Mouse (Mus musculus) stomach, postnatal 0 days (tissue): ENCODE measurements around the gene Ssxb2. TPM values are rescaled to one million over a fixed set of nuclear protein-coding genes. Genes with fewer than 3 reads are reported as not detected.
"Not testable (repeated sequence)": the region's sequence is repeated elsewhere in the genome, so short reads cannot be mapped to it uniquely, and the experiment has no call there.

Experiments
- ATAC-seq: fragments of 200-750 bp; cut with Nextera tagmentation; 2 replicates; pipeline ENCODE4 v1.8.0; 2017; ENCODE audit not compliant: low FRiP score, low TSS enrichment
- DNase-seq: peaks from one replicate; pipeline ENCODE4 v3.0.0-alpha.2; 2016; ENCODE audit warnings: low spot score
- H3K27ac ChIP-seq: fragments of 300-500 bp; sonication (generic); replicated peaks from 2 replicates; pipeline ENCODE4 v1.5.1; 2014; ENCODE audit warnings: mild to moderate bottlenecking, control low read depth
- H3K27me3 ChIP-seq: fragments of 300-500 bp; sonication (generic); 2 replicates; pipeline ENCODE4 v1.6.1; 2014; ENCODE audit warnings: low read length; ENCODE audit not compliant: control insufficient read depth, insufficient read depth
- H3K36me3 ChIP-seq: fragments of 300-500 bp; sonication (generic); 2 replicates; pipeline ENCODE4 v1.6.1; 2014; ENCODE audit warnings: low read length, mixed read lengths; ENCODE audit not compliant: control insufficient read depth, insufficient read depth
- H3K4me1 ChIP-seq: fragments of 300-500 bp; sonication (generic); replicated peaks from 2 replicates; pipeline ENCODE4 v1.6.1; 2014; ENCODE audit warnings: antibody characterized with exemption; ENCODE audit not compliant: control insufficient read depth, insufficient read depth
- H3K4me2 ChIP-seq: fragments of 300-500 bp; sonication (generic); replicated peaks from 2 replicates; pipeline ENCODE4 v1.6.1; 2014; ENCODE audit warnings: low read depth, mild to moderate bottlenecking, control low read depth, moderate library complexity
- H3K4me3 ChIP-seq: fragments of 300-500 bp; sonication (generic); 2 replicates; pipeline ENCODE4 v1.5.1; 2014; ENCODE audit warnings: low read depth, low read length, control low read depth
- H3K9ac ChIP-seq: fragments of 300-500 bp; sonication (generic); 2 replicates; pipeline ENCODE4 v1.6.1; 2014; ENCODE audit warnings: mild to moderate bottlenecking, low read length, control low read depth, mixed read lengths
- H3K9me3 ChIP-seq: fragments of 300-500 bp; sonication (generic); 2 replicates; pipeline ENCODE4 v1.6.1; 2016; ENCODE audit warnings: low read length; ENCODE audit not compliant: control insufficient read depth
- WGBS: fragments of 180-500 bp; shearing (Covaris S2); extraction: QIAGEN DNeasy Blood & Tissue Kit; methylation state at CpG from one replicate; pipeline ENCODE4 v1.1.7; 2014; 5-methylcytosine and 5-hydroxymethylcytosine counted together
- polyA plus RNA-seq: library from polyadenylated mRNA; unstranded; fragments of >200 nt; fragmentation: Nextera tagmentation; extraction: Ambion mirVana; gene quantifications from 2 replicates; pipeline ENCODE4 v1.2.1, GENCODE M21; 2015

Ssxb2 gene
- not detected in 2 replicates for polyA plus RNA-seq

DNA sequence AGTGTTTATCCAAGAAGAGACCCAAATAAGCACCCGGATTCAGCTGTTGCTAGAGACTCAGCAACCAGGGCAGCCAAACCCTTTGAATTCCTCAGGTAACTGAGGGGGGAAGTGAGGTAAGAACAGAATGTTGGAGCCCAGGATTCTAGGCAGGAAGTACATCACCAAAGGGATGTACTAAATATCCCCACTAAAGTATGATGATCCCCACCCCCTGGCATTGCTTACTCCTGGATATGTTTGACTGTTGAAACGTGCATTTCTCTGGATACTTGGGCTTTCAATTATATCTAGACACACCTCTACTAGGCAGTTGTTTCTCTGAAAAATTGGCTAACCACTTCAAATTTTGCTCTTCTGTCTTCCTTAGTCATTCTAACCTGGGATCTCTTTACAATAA lies at the start of gene Ssxb2:
Gene Ssxb2 (minus strand): TSS at position 101 of the 400 bp plus-strand sequence.
- not testable (repeated sequence) for H3K9ac ChIP-seq, H3K27ac ChIP-seq, H3K4me1 ChIP-seq, DNase-seq, H3K4me2 ChIP-seq, ATAC-seq, H3K27me3 ChIP-seq, H3K9me3 ChIP-seq, H3K36me3 ChIP-seq, H3K4me3 ChIP-seq
- WGBS: 55% methylated on average over 2 of the region's 2 CpGs

DNA sequence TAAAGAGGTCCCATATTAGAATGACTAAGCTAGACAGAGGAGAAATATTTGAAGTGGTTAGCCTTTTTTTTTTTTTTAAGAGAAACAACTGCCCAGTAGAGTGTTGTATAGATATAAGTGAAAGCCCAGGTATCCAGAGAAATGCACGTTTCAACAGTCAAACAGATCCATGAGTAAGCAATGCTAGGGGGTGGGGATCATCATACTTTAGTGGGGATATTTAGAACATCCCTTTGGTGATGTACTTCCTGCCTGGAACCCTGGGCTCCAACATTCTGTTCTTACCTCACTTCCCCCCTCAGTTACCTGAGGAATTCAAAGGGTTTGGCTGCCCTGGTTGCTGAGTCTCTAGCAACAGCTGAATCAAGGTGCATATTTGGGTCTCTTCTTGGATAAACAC lies 48.5 kb downstream of the Ssxb2 start, which contains the start of gene Ssxb1:
Gene Ssxb1 (plus strand): TSS at position 301 of the 400 bp plus-strand sequence.
- not testable (repeated sequence) for H3K27ac ChIP-seq, H3K4me3 ChIP-seq, H3K4me2 ChIP-seq, H3K9ac ChIP-seq, DNase-seq, H3K27me3 ChIP-seq, ATAC-seq, H3K9me3 ChIP-seq, H3K4me1 ChIP-seq, H3K36me3 ChIP-seq
- 18% methylated on average over 1 of the region's 1 CpGs for WGBS

Other genes starting within 250 kb of the Ssxb2 start
- 19.9 and 20.3 TPM in 2 replicates for gene Ftsj1, start 209.3 kb downstream of the Ssxb2 start, polyA plus RNA-seq
- gene Slc38a5, start 190.6 kb downstream of the Ssxb2 start, polyA plus RNA-seq: 5.2 and 6.4 TPM in 2 replicates
- gene Ssxb10, start 134.3 kb downstream of the Ssxb2 start, polyA plus RNA-seq: not detected in 2 replicates
- not detected in 2 replicates for gene Ssxb9, start 94.7 kb downstream of the Ssxb2 start, polyA plus RNA-seq
- not detected in 2 replicates for gene Ssxb1, start 48.4 kb downstream of the Ssxb2 start, polyA plus RNA-seq
- gene Gm14459, start 63.2 kb upstream of the Ssxb2 start, polyA plus RNA-seq: not detected in 2 replicates
- not detected in 2 replicates for gene Ssxb6, start 86.5 kb upstream of the Ssxb2 start, polyA plus RNA-seq
- gene Ssxb3, start 130.1 kb upstream of the Ssxb2 start, polyA plus RNA-seq: not detected in 2 replicates
- gene Ssxb8, start 229.1 kb upstream of the Ssxb2 start, polyA plus RNA-seq: not detected in 2 replicates